ENCODE assay signal across 8 mouse cellular contexts in genomic region chr3:67429999-67430380, GRCm38 (mm10). TPM values are rescaled to one million over a fixed set of nuclear protein-coding genes. Genes with fewer than 3 reads are reported as not detected.
DNase-seq lines count a peak whose midpoint lies in the region; ATAC-seq and TF ChIP-seq lines count a peak whose summit lies in the region.

Gene Gfm1, plus strand, starts transcription at chr3:67430096.

- DNase-seq in Patski (ENCODE audit: low read depth, low spot score): peak; percentile 71
- peak; percentile 94 to 95 for DNase-seq in cerebellum, postnatal 14 days
- peak; percentile 77 to 83 for DNase-seq in frontal cortex, postnatal 14 days (ENCODE audit: low spot score in 2 of 2)
- peak; percentile 74 to 90 for DNase-seq in layer of hippocampus, postnatal 25 days (ENCODE audit: extremely low spot score in 1 of 2, low spot score in 1 of 2)
- DNase-seq in lung, postnatal 25 days (ENCODE audit: low spot score): peak; percentile 90
- DNase-seq in retina, embryonic 14.5 days (ENCODE audit: low spot score): peak; percentile 88
- peak; percentile 91 for DNase-seq in thymus, postnatal 4 days

- peak within 1 kb of the TSS; percentile 79 for H3K4me3 ChIP-seq in hindbrain, embryonic 13.5 days

- H3K4me2 ChIP-seq in hindbrain, embryonic 13.5 days: peak within 1 kb of the TSS; percentile 90

- H3K9ac ChIP-seq in hindbrain, embryonic 13.5 days: peak within 1 kb of the TSS; percentile 92

- peak; percentile 99 for TF ChIP-seq CTCF in Patski (IDR thresholded peaks at IDR 0.05)

- no peaks in the 10 kb centered on the region for H3K27me3 ChIP-seq in Patski
- no peaks in the 10 kb centered on the region for H3K27me3 ChIP-seq in hindbrain, embryonic 13.5 days

- under 1% methylated on average over 24 of the region's 24 CpGs for WGBS in hindbrain, embryonic 13.5 days

- H3K27ac ChIP-seq in hindbrain, embryonic 13.5 days: no peak within 1 kb of the TSS

- H3K36me3 ChIP-seq in hindbrain, embryonic 13.5 days: peaks cover 31% of the 10 kb centered on the region

- POLR2A ChIA-PET in Patski (lab: Charles Lee): interaction anchor here (0.5 to 1.6 kb wide), 2 partner anchors 56 to 674 kb away, joined by 5 read pairs; partner anchors contain the start of genes Gm17402 and Mlf1

- ATAC-seq in Patski: peak; percentile 96
- peak; percentile 98 for ATAC-seq in hindbrain, embryonic 13.5 days (ENCODE audit: low FRiP score)

- in situ Hi-C loops in Patski (cut with MboI; ENCODE audit: low pct_unique_long_range_greater_than_20kb): loop anchor here (5.0 kb wide), 1 partner anchor 78 kb away; no protein-coding TSS in a partner anchor

- H3K4me1 ChIP-seq in hindbrain, embryonic 13.5 days (replicated peaks): peaks cover 10% of the 10 kb centered on the region

- H3K9me3 ChIP-seq in hindbrain, embryonic 13.5 days: peaks cover 7% of the 10 kb centered on the region; the same call in 1 of the 2 replicates

- CTCF ChIA-PET in Patski (lab: Charles Lee): interaction anchor here (0.6 to 2.5 kb wide), 28 partner anchors 9 to 1095 kb away, joined by 3 to 18 read pairs (median 4); partner anchors contain the start of gene Lxn

RNA-seq across cellular contexts. Expression of gene Gfm1, which starts in this region (rescaled TPM):
- 150 TPM for polyA plus RNA-seq in Patski (2021)
- 29.4 and 34.1 TPM in 2 replicates for polyA plus RNA-seq in hindbrain, embryonic 13.5 days (2015; fragmentation: Nextera tagmentation; extraction: Ambion mirVana)
- total RNA-seq in layer of hippocampus, postnatal 25 days (2021): 10 to 100 TPM; 54.3 to 56.0 TPM
